Comparison of ENCODE assay signal across 30 mouse cellular contexts in genomic region chrX:169102665-169103064, GRCm38 (mm10).
"Had no signal": no experiment of that assay in that cellular context is flagged by ENCODE, and none has a peak within 500 bp of the region (broad histone marks: within the 10 kb centered on the region; RNA-seq: fewer than 3 reads in every experiment).

No protein-coding gene starts in this region.

- H3K4me2 ChIP-seq: limb, embryonic 12.5 days; limb, embryonic 13.5 days; limb, embryonic 15.5 days; liver, embryonic 12.5 days; liver, embryonic 13.5 days; liver, embryonic 15.5 days; lung, embryonic 14.5 days; lung, embryonic 15.5 days; midbrain, embryonic 11.5 days; midbrain, embryonic 12.5 days; midbrain, embryonic 13.5 days; midbrain, embryonic 15.5 days had no signal

- H3K27me3 ChIP-seq: liver, embryonic 12.5 days; liver, embryonic 13.5 days; liver, embryonic 15.5 days; megakaryocyte, embryonic 14.5 days; midbrain, embryonic 15.5 days had no signal

- H3K4me3 ChIP-seq: left cerebral cortex, adult 2 months; limb, embryonic 10.5 days; limb, embryonic 12.5 days; limb, embryonic 13.5 days; limb, embryonic 15.5 days; liver, embryonic 12.5 days; liver, embryonic 13.5 days; liver, embryonic 15.5 days; lung, embryonic 15.5 days; megakaryocyte, embryonic 14.5 days; midbrain, embryonic 10.5 days; midbrain, embryonic 12.5 days; midbrain, embryonic 13.5 days; midbrain, embryonic 15.5 days; myocyte had no signal

- H3K9me3 ChIP-seq: limb, embryonic 10.5 days; limb, embryonic 12.5 days; limb, embryonic 13.5 days; limb, embryonic 15.5 days; liver, embryonic 12.5 days; liver, embryonic 13.5 days; liver, embryonic 15.5 days; lung, embryonic 15.5 days; megakaryocyte, embryonic 14.5 days; midbrain, embryonic 10.5 days; midbrain, embryonic 12.5 days; midbrain, embryonic 13.5 days; midbrain, embryonic 15.5 days had no signal

- H3K36me3 ChIP-seq: limb, embryonic 10.5 days; limb, embryonic 12.5 days; limb, embryonic 13.5 days; limb, embryonic 15.5 days; liver, embryonic 12.5 days; liver, embryonic 13.5 days; liver, embryonic 15.5 days; lung, embryonic 15.5 days; midbrain, embryonic 10.5 days; midbrain, embryonic 12.5 days; midbrain, embryonic 13.5 days; midbrain, embryonic 15.5 days had no signal

- H3K9ac ChIP-seq: limb, embryonic 12.5 days; limb, embryonic 13.5 days; limb, embryonic 15.5 days; liver, embryonic 12.5 days; liver, embryonic 13.5 days; liver, embryonic 14.5 days; liver, embryonic 15.5 days; lung, embryonic 14.5 days; lung, embryonic 15.5 days; midbrain, embryonic 12.5 days; midbrain, embryonic 13.5 days; midbrain, embryonic 15.5 days had no signal

- DNase-seq: left cerebral cortex, postnatal 4 days; liver; liver, embryonic 13.5 days; lung, adult 18-20 months; lung, adult 2 months; lung, embryonic 14.5 days; lung, postnatal 10 days; lung, postnatal 14 days; lung, postnatal 36 days; lung, postnatal 4 days; midbrain, embryonic 14.5 days had no signal

- H3K27ac ChIP-seq: left cerebral cortex, adult 2 months; limb, embryonic 10.5 days; limb, embryonic 12.5 days; limb, embryonic 13.5 days; limb, embryonic 15.5 days; liver, embryonic 12.5 days; liver, embryonic 13.5 days; liver, embryonic 14.5 days; liver, embryonic 15.5 days; lung, embryonic 15.5 days; macrophage; midbrain, embryonic 10.5 days; midbrain, embryonic 12.5 days; midbrain, embryonic 13.5 days; midbrain, embryonic 15.5 days had no signal

- H3K4me1 ChIP-seq: limb, embryonic 10.5 days; limb, embryonic 12.5 days; limb, embryonic 13.5 days; limb, embryonic 15.5 days; lung, embryonic 15.5 days; midbrain, embryonic 10.5 days; midbrain, embryonic 12.5 days; midbrain, embryonic 13.5 days; midbrain, embryonic 15.5 days had no signal

- ATAC-seq: liver, embryonic 12.5 days; lung, postnatal 0 days; midbrain, embryonic 13.5 days; midbrain, embryonic 15.5 days; midbrain, embryonic 16.5 days had no signal
